Mouse (Mus musculus): ENCODE results near the gene Pgls. TPM values are rescaled to one million over a fixed set of nuclear protein-coding genes. Genes with fewer than 3 reads are reported as not detected.
A peak's percentile ranks its signal among the peaks of the same experiment; 100 is the strongest.

Gene Pgls
- polyA plus RNA-seq, 1 experiment, result 140 TPM

GRCm38 (mm10) chr8:71628396-71629095 lies 36.6 kb downstream of the Pgls start:
- Histone ChIP-seq H3K4me3 (replicated peaks; ENCODE audit: extremely low read depth, low read depth, low read length) (peak overlapping the region; percentile 51), H3K4me1 (ENCODE audit: control insufficient read depth, insufficient read depth, low read length) (peaks cover 14% of the 10 kb centered on the region)
- no peak for TF ChIP-seq CTCF (IDR thresholded peaks at IDR 0.05; ENCODE audit: insufficient read depth, low read length)
- TF ChIP-seq POLR2A (IDR thresholded peaks at IDR 0.05; ENCODE audit: borderline replicate concordance, extremely low read depth, low read depth, low read length), result no peak
- WGBS, result 5% methylated on average over 16 of the region's 16 CpGs
- no peak for DNase-seq

- Histone ChIP-seq H3K4me1 (ENCODE audit: control insufficient read depth, insufficient read depth, low read length) (peaks cover 14% of the 10 kb centered on the region), H3K4me3 (replicated peaks; ENCODE audit: extremely low read depth, low read depth, low read length) (peak overlapping the region; percentile 51)
- peak; percentile 94 for DNase-seq
- TF ChIP-seq CTCF (IDR thresholded peaks at IDR 0.05; ENCODE audit: insufficient read depth, low read length), result no peak
- peak; percentile 51; the same call in 1 of the 2 replicates for TF ChIP-seq POLR2A (IDR thresholded peaks at IDR 0.05; ENCODE audit: borderline replicate concordance, extremely low read depth, low read depth, low read length)
- WGBS, result under 1% methylated on average over 53 of the region's 55 CpGs
These were observed 37.2 kb downstream of the Pgls start for GRCm38 (mm10) chr8:71629096-71629697.

- H3K4me1 ChIP-seq (ENCODE audit: control insufficient read depth, insufficient read depth, low read length), result peaks cover 14% of the 10 kb centered on the region
- WGBS, result 4% methylated on average over 25 of the region's 25 CpGs
- peak overlapping the region; percentile 36 for H3K4me3 ChIP-seq (replicated peaks; ENCODE audit: extremely low read depth, low read depth, low read length)
- peak; percentile 41 for DNase-seq
- TF ChIP-seq CTCF (IDR thresholded peaks at IDR 0.05; ENCODE audit: insufficient read depth, low read length) (no peak), POLR2A (IDR thresholded peaks at IDR 0.05; ENCODE audit: borderline replicate concordance, extremely low read depth, low read depth, low read length) (no peak)
These were observed 37.8 kb downstream of the Pgls start for GRCm38 (mm10) chr8:71629781-71630212.

- TF ChIP-seq POLR2A (IDR thresholded peaks at IDR 0.05; ENCODE audit: borderline replicate concordance, extremely low read depth, low read depth, low read length) (no peak), CTCF (IDR thresholded peaks at IDR 0.05; ENCODE audit: insufficient read depth, low read length) (no peak)
These were observed 38.8 kb downstream of the Pgls start for GRCm38 (mm10) chr8:71630761-71631160.

GRCm38 (mm10) chr8:71631897-71632296 lies 39.9 kb downstream of the Pgls start:
- DNase-seq, result no peak
- Histone ChIP-seq H3K4me1 (ENCODE audit: control insufficient read depth, insufficient read depth, low read length) (peaks cover 14% of the 10 kb centered on the region), H3K4me3 (replicated peaks; ENCODE audit: extremely low read depth, low read depth, low read length) (no peak overlapping the region)
- TF ChIP-seq CTCF (IDR thresholded peaks at IDR 0.05; ENCODE audit: insufficient read depth, low read length) (no peak), POLR2A (IDR thresholded peaks at IDR 0.05; ENCODE audit: borderline replicate concordance, extremely low read depth, low read depth, low read length) (no peak)
- 53% methylated on average over 2 of the region's 2 CpGs for WGBS

More at GRCm38 (mm10) chr8:71630761-71631160, 38.8 kb downstream of the Pgls start:
- no peak overlapping the region for H3K4me3 ChIP-seq (replicated peaks; ENCODE audit: extremely low read depth, low read depth, low read length)
- WGBS, result 82% methylated on average over 6 of the region's 6 CpGs
- no peak for DNase-seq
- H3K4me1 ChIP-seq (ENCODE audit: control insufficient read depth, insufficient read depth, low read length), result peaks cover 14% of the 10 kb centered on the region

GRCm38 (mm10) chr8:71633164-71633563 lies 41.2 kb downstream of the Pgls start:
- DNase-seq, result peak; percentile 69
- WGBS, result 11% methylated on average over 19 of the region's 22 CpGs
- H3K4me3 ChIP-seq (replicated peaks; ENCODE audit: extremely low read depth, low read depth, low read length), result no peak overlapping the region
- TF ChIP-seq CTCF (IDR thresholded peaks at IDR 0.05; ENCODE audit: insufficient read depth, low read length) (peak; percentile 31; the same call in 1 of the 2 replicates), POLR2A (IDR thresholded peaks at IDR 0.05; ENCODE audit: borderline replicate concordance, extremely low read depth, low read depth, low read length) (no peak)
- H3K4me1 ChIP-seq (ENCODE audit: control insufficient read depth, insufficient read depth, low read length), result peaks cover 10% of the 10 kb centered on the region

GRCm38 (mm10) chr8:71633981-71634667 lies 42.1 kb downstream of the Pgls start:
- WGBS, result 4% methylated on average over 26 of the region's 26 CpGs
- peak; percentile 63 for DNase-seq
- no peak overlapping the region for H3K4me3 ChIP-seq (replicated peaks; ENCODE audit: extremely low read depth, low read depth, low read length)
- TF ChIP-seq CTCF (IDR thresholded peaks at IDR 0.05; ENCODE audit: insufficient read depth, low read length) (no peak), POLR2A (IDR thresholded peaks at IDR 0.05; ENCODE audit: borderline replicate concordance, extremely low read depth, low read depth, low read length) (no peak)
- H3K4me1 ChIP-seq (ENCODE audit: control insufficient read depth, insufficient read depth, low read length), result peaks cover 6% of the 10 kb centered on the region; the same call in 1 of the 2 replicates

GRCm38 (mm10) chr8:71637149-71638095 lies 45.4 kb downstream of the Pgls start:
- TF ChIP-seq POLR2A (IDR thresholded peaks at IDR 0.05; ENCODE audit: borderline replicate concordance, extremely low read depth, low read depth, low read length) (no peak), CTCF (IDR thresholded peaks at IDR 0.05; ENCODE audit: insufficient read depth, low read length) (no peak)
- WGBS, result 62% methylated on average over 8 of the region's 8 CpGs
- H3K4me3 ChIP-seq (replicated peaks; ENCODE audit: extremely low read depth, low read depth, low read length), result no peak overlapping the region

More at GRCm38 (mm10) chr8:71637149-71638095, 45.4 kb downstream of the Pgls start:
- H3K4me1 ChIP-seq (ENCODE audit: control insufficient read depth, insufficient read depth, low read length), result no peaks in the 10 kb centered on the region
- DNase-seq, result no peak

All from lung, adult 2 months (tissue).